Mouse (Mus musculus): ENCODE data around the gene Slc3a2. TPM values are rescaled to one million over a fixed set of nuclear protein-coding genes. Genes with fewer than 3 reads are reported as not detected.

Gene Slc3a2
- polyA plus RNA-seq, 1 experiment from 2014 or later = 175 TPM

- no peak for ATAC-seq (ENCODE audit: low FRiP score, low read depth)
- Histone ChIP-seq H3K9ac (no peak overlapping the region), H3K4me3 (no peak overlapping the region), H3K4me2 (peak overlapping the region; percentile 29; the same call in 1 of the 2 replicates), H3K9me3 (no peaks in the 10 kb centered on the region), H3K36me3 (no peaks in the 10 kb centered on the region), H3K27ac (replicated peaks) (no peak overlapping the region), H3K4me1 (replicated peaks) (peaks cover 26% of the 10 kb centered on the region), H3K27me3 (no peaks in the 10 kb centered on the region)
- 88% methylated on average over 3 of the region's 3 CpGs for WGBS
These were observed 58.3 kb downstream of the Slc3a2 start for GRCm38 (mm10) chr19:8664859-8665258.

DNA sequence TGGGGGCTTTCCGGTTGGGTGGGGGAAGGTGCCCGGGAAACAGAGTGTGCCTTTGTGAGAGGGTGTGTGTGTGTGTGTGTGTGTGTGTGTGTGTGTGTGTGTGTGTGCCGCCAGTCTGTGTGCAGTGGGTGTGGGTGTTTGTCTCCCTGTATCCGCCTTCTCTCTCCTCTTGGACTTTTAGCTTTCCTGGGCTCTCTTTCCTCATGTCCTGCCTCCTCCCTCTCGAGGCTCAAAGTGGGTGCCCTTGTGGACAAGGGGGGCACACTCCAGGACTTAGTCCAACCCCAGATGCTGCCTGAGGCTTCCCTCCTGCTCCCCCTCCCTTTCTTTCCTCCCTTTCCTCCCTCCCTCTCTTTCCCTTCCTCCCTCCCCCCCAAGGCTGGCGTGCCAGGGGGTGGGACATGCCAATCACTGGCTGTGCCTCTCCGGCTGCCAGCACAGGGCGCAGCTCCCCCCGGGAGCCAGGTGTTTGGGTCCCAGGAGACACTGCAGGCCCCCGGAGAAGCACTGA, 59.2 kb downstream of the Slc3a2 start:
- peak overlapping the region; percentile 29; the same call in 1 of the 2 replicates for H3K4me2 ChIP-seq
- H3K4me3 ChIP-seq = no peak overlapping the region
- H3K9me3 ChIP-seq = no peaks in the 10 kb centered on the region
- H3K36me3 ChIP-seq = no peaks in the 10 kb centered on the region
- H3K4me1 ChIP-seq (replicated peaks) = peaks cover 26% of the 10 kb centered on the region
- H3K9ac ChIP-seq = no peak overlapping the region
- no peaks in the 10 kb centered on the region for H3K27me3 ChIP-seq
- ATAC-seq (ENCODE audit: low FRiP score, low read depth) = 0 out of 2 replicates have a peak, but pooled peaks have one; percentile 2
- 52% methylated on average over 10 of the region's 10 CpGs for WGBS
- no peak overlapping the region for H3K27ac ChIP-seq (replicated peaks)

DNA sequence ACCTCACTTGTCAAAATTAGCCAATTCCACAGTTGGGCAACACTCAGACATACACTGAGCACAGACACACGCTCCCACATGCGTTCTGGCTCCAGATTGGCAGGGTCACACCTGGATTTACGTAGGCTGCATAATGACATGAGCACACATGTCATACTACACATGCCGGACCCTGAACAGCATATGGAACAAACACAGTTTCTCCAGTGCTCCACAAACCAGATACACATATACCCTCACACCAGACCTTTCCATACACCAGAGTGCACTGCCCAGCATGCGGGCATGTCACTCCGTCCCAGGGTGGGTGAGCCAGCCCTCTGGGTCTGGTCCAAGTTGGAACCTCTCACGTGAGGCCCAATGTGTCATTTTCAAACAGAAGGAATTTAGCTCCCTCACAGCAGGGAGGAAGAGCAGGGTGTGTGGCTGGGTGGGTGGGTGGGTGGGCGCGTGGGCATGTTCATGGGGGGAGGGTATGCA, 59.8 kb downstream of the Slc3a2 start, which contains the start of gene Chrm1:
Chrm1 (plus strand) TSS at position 430 of the 480 bp plus-strand sequence.
- Histone ChIP-seq H3K36me3 (no peaks in the 10 kb centered on the region), H3K27ac (replicated peaks) (no peak within 1 kb of the TSS), H3K4me1 (replicated peaks) (peaks cover 26% of the 10 kb centered on the region), H3K9ac (no peak within 1 kb of the TSS), H3K4me2 (peak within 1 kb of the TSS; percentile 96), H3K4me3 (peak within 1 kb of the TSS; percentile 49), H3K9me3 (no peaks in the 10 kb centered on the region), H3K27me3 (no peaks in the 10 kb centered on the region)
- 74% methylated on average over 9 of the region's 9 CpGs for WGBS
- ATAC-seq (ENCODE audit: low FRiP score, low read depth) = 0 out of 2 replicates have a peak, but pooled peaks have one; percentile 15

DNA sequence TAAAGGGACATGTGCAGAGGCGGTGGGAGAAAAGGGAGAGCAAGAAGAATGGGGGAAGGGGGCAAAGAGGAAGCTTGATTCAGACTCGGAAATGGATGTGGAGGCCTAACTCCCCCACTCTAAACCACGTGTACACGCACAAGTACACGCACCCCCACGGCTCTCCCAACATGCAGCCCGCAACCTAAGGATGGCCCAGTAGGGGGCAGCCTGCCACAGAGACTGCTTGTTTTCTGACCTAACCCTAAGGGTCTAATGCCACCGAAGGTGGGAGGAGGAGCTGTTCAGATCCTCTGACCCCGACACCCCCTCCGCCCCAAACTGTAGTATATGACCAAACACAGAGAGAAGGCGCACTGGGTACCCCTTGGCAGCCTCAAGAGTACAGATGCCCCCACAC, 60.8 kb downstream of the Slc3a2 start:
- H3K4me3 ChIP-seq = peak overlapping the region; percentile 49
- H3K4me1 ChIP-seq (replicated peaks) = peaks cover 26% of the 10 kb centered on the region

GRCm38 (mm10) chr19:8661821-8662307, 61.3 kb downstream of the Slc3a2 start:
- Histone ChIP-seq H3K4me3 (peak overlapping the region; percentile 49), H3K4me1 (replicated peaks) (peaks cover 26% of the 10 kb centered on the region), H3K9ac (peak overlapping the region; percentile 61), H3K9me3 (no peaks in the 10 kb centered on the region), H3K27me3 (no peaks in the 10 kb centered on the region), H3K27ac (replicated peaks) (peak overlapping the region; percentile 44), H3K36me3 (no peaks in the 10 kb centered on the region), H3K4me2 (peak overlapping the region; percentile 96)
- 2% methylated on average over 35 of the region's 35 CpGs for WGBS
- peak; percentile 55 for ATAC-seq (ENCODE audit: low FRiP score, low read depth)

More for the DNA sequence above, 60.8 kb downstream of the Slc3a2 start:
- WGBS = 4% methylated on average over 11 of the region's 11 CpGs
- Histone ChIP-seq H3K36me3 (no peaks in the 10 kb centered on the region), H3K9ac (peak overlapping the region; percentile 61), H3K27ac (replicated peaks) (peak overlapping the region; percentile 44; the same call in 1 of the 2 replicates), H3K27me3 (no peaks in the 10 kb centered on the region), H3K9me3 (no peaks in the 10 kb centered on the region), H3K4me2 (peak overlapping the region; percentile 96)
- peak; percentile 61 for ATAC-seq (ENCODE audit: low FRiP score, low read depth)

Small RNA genes within 50 kb of the gene (microRNA-seq; reads per million reads assigned to microRNA genes)
- not detected for gene Mir6992

Other genes with a start within 250 kb of the Slc3a2 start
- 12.0 and 12.7 TPM in 2 replicates for gene Slc22a8, start 132.1 kb downstream of the Slc3a2 start, polyA plus RNA-seq (2015; fragmentation: Nextera tagmentation; extraction: Ambion mirVana)
- gene Slc22a6, start 105.3 kb downstream of the Slc3a2 start, polyA plus RNA-seq (2015; fragmentation: Nextera tagmentation; extraction: Ambion mirVana) = 9.6 and 11.9 TPM in 2 replicates
- 0.54 and 0.67 TPM in 2 replicates for gene Chrm1, start 59.6 kb downstream of the Slc3a2 start, polyA plus RNA-seq (2015; fragmentation: Nextera tagmentation; extraction: Ambion mirVana)
- 91.9 and 96.1 TPM in 2 replicates for gene Wdr74, start 12.5 kb upstream of the Slc3a2 start, polyA plus RNA-seq (2015; fragmentation: Nextera tagmentation; extraction: Ambion mirVana)
- 1.3 and 1.7 TPM in 2 replicates for gene 1700092M07Rik, start 17.3 kb upstream of the Slc3a2 start, polyA plus RNA-seq (2015; fragmentation: Nextera tagmentation; extraction: Ambion mirVana)
- gene Stx5a, start 18.0 kb upstream of the Slc3a2 start, polyA plus RNA-seq (2015; fragmentation: Nextera tagmentation; extraction: Ambion mirVana) = 113 and 122 TPM in 2 replicates
- gene Nxf1, start 33.7 kb upstream of the Slc3a2 start, polyA plus RNA-seq (2015; fragmentation: Nextera tagmentation; extraction: Ambion mirVana) = 142 and 145 TPM in 2 replicates
- 213 and 214 TPM in 2 replicates for gene Tmem223, start 47.6 kb upstream of the Slc3a2 start, polyA plus RNA-seq (2015; fragmentation: Nextera tagmentation; extraction: Ambion mirVana)
- gene Tmem179b, start 51.1 kb upstream of the Slc3a2 start, polyA plus RNA-seq (2015; fragmentation: Nextera tagmentation; extraction: Ambion mirVana) = 31.6 and 33.1 TPM in 2 replicates
- gene Taf6l, start 63.0 kb upstream of the Slc3a2 start, polyA plus RNA-seq (2015; fragmentation: Nextera tagmentation; extraction: Ambion mirVana) = 30.5 and 32.8 TPM in 2 replicates
- gene Polr2g, start 75.2 kb upstream of the Slc3a2 start, polyA plus RNA-seq (2015; fragmentation: Nextera tagmentation; extraction: Ambion mirVana) = 133 and 144 TPM in 2 replicates
- gene Zbtb3, start 79.2 kb upstream of the Slc3a2 start, polyA plus RNA-seq (2015; fragmentation: Nextera tagmentation; extraction: Ambion mirVana) = 7.8 and 8.6 TPM in 2 replicates
- 56.8 and 58.6 TPM in 2 replicates for gene Ttc9c, start 96.0 kb upstream of the Slc3a2 start, polyA plus RNA-seq (2015; fragmentation: Nextera tagmentation; extraction: Ambion mirVana)
- 5.4 and 6.5 TPM in 2 replicates for gene Hnrnpul2, start 96.6 kb upstream of the Slc3a2 start, polyA plus RNA-seq (2015; fragmentation: Nextera tagmentation; extraction: Ambion mirVana)
- gene AC129217.1, start 106.4 kb upstream of the Slc3a2 start, polyA plus RNA-seq (2015; fragmentation: Nextera tagmentation; extraction: Ambion mirVana) = not detected in 2 replicates
- gene Bscl2, start 114.1 kb upstream of the Slc3a2 start, polyA plus RNA-seq (2015; fragmentation: Nextera tagmentation; extraction: Ambion mirVana) = 101 and 104 TPM in 2 replicates
- gene Gng3, start 115.8 kb upstream of the Slc3a2 start, polyA plus RNA-seq (2015; fragmentation: Nextera tagmentation; extraction: Ambion mirVana) = 450 and 460 TPM in 2 replicates
- gene Lrrn4cl, start 127.4 kb upstream of the Slc3a2 start, polyA plus RNA-seq (2015; fragmentation: Nextera tagmentation; extraction: Ambion mirVana) = 0.61 and 0.92 TPM in 2 replicates
- 141 and 145 TPM in 2 replicates for gene Ubxn1, start 148.1 kb upstream of the Slc3a2 start, polyA plus RNA-seq (2015; fragmentation: Nextera tagmentation; extraction: Ambion mirVana)
- gene Uqcc3, start 157.6 kb upstream of the Slc3a2 start, polyA plus RNA-seq (2015; fragmentation: Nextera tagmentation; extraction: Ambion mirVana) = 60.2 and 61.5 TPM in 2 replicates
- 43.0 and 45.2 TPM in 2 replicates for gene Lbhd1, start 160.4 kb upstream of the Slc3a2 start, polyA plus RNA-seq (2015; fragmentation: Nextera tagmentation; extraction: Ambion mirVana)
- gene Gm49403, start 160.6 kb upstream of the Slc3a2 start, polyA plus RNA-seq (2015; fragmentation: Nextera tagmentation; extraction: Ambion mirVana) = not detected in 2 replicates
- gene 1810009A15Rik, start 165.5 kb upstream of the Slc3a2 start, polyA plus RNA-seq (2015; fragmentation: Nextera tagmentation; extraction: Ambion mirVana) = 45.3 and 51.6 TPM in 2 replicates
- not detected in 2 replicates for gene Gm49416, start 165.6 kb upstream of the Slc3a2 start, polyA plus RNA-seq (2015; fragmentation: Nextera tagmentation; extraction: Ambion mirVana)
- gene Ints5, start 169.6 kb upstream of the Slc3a2 start, polyA plus RNA-seq (2015; fragmentation: Nextera tagmentation; extraction: Ambion mirVana) = 33.0 and 35.3 TPM in 2 replicates
- 83.0 and 84.9 TPM in 2 replicates for gene Ganab, start 174.7 kb upstream of the Slc3a2 start, polyA plus RNA-seq (2015; fragmentation: Nextera tagmentation; extraction: Ambion mirVana)
- 94.3 and 98.1 TPM in 2 replicates for gene B3gat3, start 197.0 kb upstream of the Slc3a2 start, polyA plus RNA-seq (2015; fragmentation: Nextera tagmentation; extraction: Ambion mirVana)
- gene Rom1, start 206.0 kb upstream of the Slc3a2 start, polyA plus RNA-seq (2015; fragmentation: Nextera tagmentation; extraction: Ambion mirVana) = 2.7 and 3.1 TPM in 2 replicates
- 9.9 and 12.8 TPM in 2 replicates for gene Eml3, start 206.2 kb upstream of the Slc3a2 start, polyA plus RNA-seq (2015; fragmentation: Nextera tagmentation; extraction: Ambion mirVana)
- gene Mta2, start 218.5 kb upstream of the Slc3a2 start, polyA plus RNA-seq (2015; fragmentation: Nextera tagmentation; extraction: Ambion mirVana) = 103 and 109 TPM in 2 replicates
- 24.9 and 25.4 TPM in 2 replicates for gene Tut1, start 230.5 kb upstream of the Slc3a2 start, polyA plus RNA-seq (2015; fragmentation: Nextera tagmentation; extraction: Ambion mirVana)
- 289 TPM in 2 replicates for gene Eef1g, start 243.7 kb upstream of the Slc3a2 start, polyA plus RNA-seq (2015; fragmentation: Nextera tagmentation; extraction: Ambion mirVana)

All from hindbrain, embryonic 15.5 days (tissue).